25 mouse cellular contexts compared by ENCODE assay signal in genomic region chr17:11353553-11353945, GRCm38 (mm10).
"Had no signal": no experiment of that assay in that cellular context is flagged by ENCODE, and none has a peak within 500 bp of the region (broad histone marks: within the 10 kb centered on the region; RNA-seq: fewer than 3 reads in every experiment).

No protein-coding gene starts in this region.

- H3K27ac ChIP-seq: gastrocnemius, adult 2 months; heart, adult 2 months; heart, embryonic 10.5 days; hindbrain, embryonic 10.5 days; hindbrain, embryonic 12.5 days; hindbrain, embryonic 14.5 days; intestine, embryonic 15.5 days; limb, embryonic 10.5 days; limb, embryonic 12.5 days; liver, embryonic 13.5 days had no signal

- H3K4me1 ChIP-seq: heart, embryonic 10.5 days; heart, embryonic 12.5 days; hindbrain, embryonic 10.5 days; hindbrain, embryonic 12.5 days; intestine, embryonic 15.5 days; liver, embryonic 13.5 days had no signal

- DNase-seq: gastrocnemius, adult 2 months; gastrocnemius, postnatal 10 days; gastrocnemius, postnatal 25 days; heart, postnatal 10 days; heart, postnatal 4 days; kidney, adult 18-20 months; kidney, adult 8-10 months; kidney, postnatal 10 days; kidney, postnatal 25 days; kidney, postnatal 4 days; liver; liver, embryonic 13.5 days had no signal

- H3K36me3 ChIP-seq: heart, embryonic 10.5 days; heart, embryonic 12.5 days; hindbrain, embryonic 10.5 days; hindbrain, embryonic 12.5 days; intestine, embryonic 15.5 days; limb, embryonic 10.5 days; limb, embryonic 12.5 days; liver, embryonic 13.5 days had no signal

- ATAC-seq: hindbrain, embryonic 16.5 days; inflammation-experienced regulatory T-cells, adult 6 months; intestine, embryonic 15.5 days; intestine, postnatal 0 days had no signal

- H3K4me2 ChIP-seq: heart, embryonic 12.5 days; hindbrain, embryonic 12.5 days; hindbrain, embryonic 14.5 days; intestine, embryonic 15.5 days; limb, embryonic 12.5 days; liver, embryonic 11.5 days; liver, embryonic 13.5 days had no signal

- H3K27me3 ChIP-seq: heart, embryonic 12.5 days; hindbrain, embryonic 12.5 days; intestine, embryonic 15.5 days; limb, embryonic 12.5 days; liver, embryonic 13.5 days had no signal

- H3K4me3 ChIP-seq: gastrocnemius, adult 2 months; heart, adult 2 months; heart, embryonic 10.5 days; heart, embryonic 12.5 days; hindbrain, embryonic 10.5 days; hindbrain, embryonic 12.5 days; intestine, embryonic 15.5 days; limb, embryonic 10.5 days; limb, embryonic 12.5 days; liver, embryonic 13.5 days had no signal

- H3K9ac ChIP-seq: heart, embryonic 12.5 days; hindbrain, embryonic 12.5 days; hindbrain, embryonic 14.5 days; intestine, embryonic 15.5 days; limb, embryonic 12.5 days; liver, embryonic 13.5 days had no signal

- H3K9me3 ChIP-seq: heart, embryonic 10.5 days; heart, embryonic 12.5 days; hindbrain, embryonic 10.5 days; hindbrain, embryonic 12.5 days; intestine, embryonic 15.5 days; limb, embryonic 10.5 days; limb, embryonic 12.5 days; liver, embryonic 13.5 days had no signal
